Mouse (Mus musculus) spleen, adult 2 months (tissue): ENCODE measurements around the gene Olfr552.

ENCODE experiments used
- CTCF ChIP-seq: fragments of 200-500 bp; IDR thresholded peaks from 2 replicates; pipeline ENCODE4 v1.5.1; 2011; ENCODE audit warnings: mild to moderate bottlenecking, inconsistent platforms; ENCODE audit not compliant: insufficient read depth, insufficient read length, insufficient replicate concordance; ENCODE audit errors: extremely low read depth
- POLR2A ChIP-seq: fragments of 200-500 bp; IDR thresholded peaks from 2 replicates; pipeline ENCODE4 v1.6.1; 2011; ENCODE audit warnings: low read depth, low read length, inconsistent platforms

GRCm38 (mm10) chr7:102619608-102620007 lies 22.0 kb downstream of the Olfr552 start:
- TF ChIP-seq POLR2A, result no peak
- no peak for TF ChIP-seq CTCF
